Mouse (Mus musculus): ENCODE data around the gene Acot10. TPM values are rescaled to one million over a fixed set of nuclear protein-coding genes. Genes with fewer than 3 reads are reported as not detected.
"Not testable (repeated sequence)": the region's sequence is repeated elsewhere in the genome, so short reads cannot be mapped to it uniquely, and the experiment has no call there.

The Acot10 gene
- under 1 TPM in 2 of 26 experiments, not detected in 24; 0.41 to 0.55 TPM for total RNA-seq (2018; cell fraction: chromatin; rRNA removed)
- under 1 TPM in 10 of 26 experiments, not detected in 16; 0.08 to 0.19 (median 0.10) TPM for total RNA-seq (2018; cell fraction: cytosol; rRNA removed)
- total RNA-seq (2018; cell fraction: nucleus; rRNA removed): under 1 TPM in 2 of 26 experiments, not detected in 24; 0.36 to 0.44 TPM
- 0.16 to 0.28 TPM in 2 of 3 replicates, not detected in the other for polyA plus RNA-seq (2018)

- Histone ChIP-seq H3K27ac (no peak within 1 kb of the TSS), H3K36me3 (ENCODE audit: inconsistent target) (no peaks in the 10 kb centered on the region), H3K79me2 (ENCODE audit: inconsistent target) (no peaks in the 10 kb centered on the region), H3K4me3 (ENCODE audit: inconsistent target) (no peak within 1 kb of the TSS)
- WGBS (ENCODE audit: missing documents): 89% methylated on average over 10 of the region's 10 CpGs
Measured at GRCm38 (mm10) chr15:20666650-20667049, at the start of gene Acot10. Acot10 (minus strand) TSS chr15:20666750.

DNA sequence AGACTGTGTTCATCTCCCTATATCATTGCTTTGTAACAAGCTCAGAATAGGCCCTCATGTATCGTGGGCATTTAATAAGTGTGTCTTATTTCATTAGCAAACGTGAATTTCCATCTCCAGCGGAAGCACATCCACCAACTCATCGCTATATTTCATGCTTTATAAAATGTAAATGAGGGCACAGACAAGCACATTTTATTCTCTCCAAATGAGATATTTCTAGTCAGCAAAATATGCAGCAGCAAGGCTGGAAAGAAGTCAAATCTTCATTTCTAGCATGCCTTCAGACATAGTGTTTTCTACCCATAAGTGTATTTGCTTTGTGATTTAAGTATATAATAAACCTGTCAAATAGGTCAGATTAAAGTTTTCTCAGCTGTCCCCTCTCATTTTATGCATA lies 45.3 kb upstream of the Acot10 start:
- Histone ChIP-seq H3K36me3 (ENCODE audit: inconsistent target) (no peaks in the 10 kb centered on the region), H3K27ac (no peak overlapping the region), H3K79me2 (ENCODE audit: inconsistent target) (no peaks in the 10 kb centered on the region), H3K4me3 (ENCODE audit: inconsistent target) (no peak overlapping the region)
- WGBS (ENCODE audit: missing documents): 86% methylated on average over 4 of the region's 4 CpGs

DNA sequence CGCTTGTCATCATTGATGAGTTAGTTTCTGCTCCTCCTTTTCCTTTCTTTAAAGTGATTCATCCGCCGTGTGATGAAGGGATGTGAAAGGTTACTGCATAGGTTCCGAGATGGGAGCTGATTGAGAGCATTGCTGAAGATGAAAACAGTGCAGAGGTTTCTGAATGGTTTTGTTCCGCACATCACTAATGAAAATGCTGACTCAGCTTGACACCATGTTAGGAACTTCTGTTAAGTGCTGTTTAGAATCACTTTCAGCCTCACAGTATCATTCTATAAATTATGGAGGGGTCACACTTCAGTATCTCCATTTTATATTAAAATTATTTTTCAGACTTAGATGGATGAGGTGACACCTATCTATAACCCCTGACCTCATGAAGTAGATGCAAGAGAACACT lies 29.7 kb upstream of the Acot10 start:
- Histone ChIP-seq H3K4me3 (ENCODE audit: inconsistent target) (no peak overlapping the region), H3K79me2 (ENCODE audit: inconsistent target) (no peaks in the 10 kb centered on the region), H3K27ac (no peak overlapping the region), H3K36me3 (ENCODE audit: inconsistent target) (no peaks in the 10 kb centered on the region)
- 83% methylated on average over 5 of the region's 5 CpGs for WGBS (ENCODE audit: missing documents)

- Histone ChIP-seq H3K4me3 (ENCODE audit: inconsistent target) (no peak overlapping the region), H3K79me2 (ENCODE audit: inconsistent target) (no peaks in the 10 kb centered on the region), H3K36me3 (ENCODE audit: inconsistent target) (no peaks in the 10 kb centered on the region), H3K27ac (no peak overlapping the region)
- WGBS (ENCODE audit: missing documents): 70% methylated on average over 5 of the region's 5 CpGs
Measured at GRCm38 (mm10) chr15:20684200-20684599, 17.6 kb upstream of the Acot10 start.

GRCm38 (mm10) chr15:20682719-20683118 lies 16.2 kb upstream of the Acot10 start:
- Histone ChIP-seq H3K79me2 (ENCODE audit: inconsistent target) (no peaks in the 10 kb centered on the region), H3K4me3 (ENCODE audit: inconsistent target) (no peak overlapping the region), H3K27ac (no peak overlapping the region), H3K36me3 (ENCODE audit: inconsistent target) (no peaks in the 10 kb centered on the region)
- WGBS (ENCODE audit: missing documents): 79% methylated on average over 2 of the region's 2 CpGs

DNA sequence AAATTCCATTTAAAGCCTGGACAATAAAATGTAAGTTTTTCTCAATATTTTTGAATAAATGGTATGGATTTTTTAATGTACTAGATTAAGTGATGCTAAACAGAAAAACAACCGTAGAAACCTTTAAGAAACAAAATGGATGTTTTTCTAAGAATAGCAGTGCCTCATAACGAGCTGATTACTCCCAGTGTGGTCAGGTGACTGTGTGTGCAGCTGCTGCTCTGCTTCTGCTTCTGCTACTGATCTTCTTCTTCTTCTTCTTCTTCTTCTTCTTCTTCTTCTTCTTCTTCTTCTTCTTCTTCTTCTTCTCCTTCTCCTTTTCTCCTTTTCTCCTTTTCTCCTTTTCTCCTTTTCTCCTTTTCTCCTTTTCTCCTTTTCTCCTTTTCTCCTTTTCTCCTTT lies 3.0 kb upstream of the Acot10 start:
- H3K79me2 ChIP-seq (ENCODE audit: inconsistent target); H3K27ac ChIP-seq; H3K36me3 ChIP-seq (ENCODE audit: inconsistent target); H3K4me3 ChIP-seq (ENCODE audit: inconsistent target): not testable (repeated sequence)
- 63% methylated on average over 2 of the region's 2 CpGs for WGBS (ENCODE audit: missing documents)

GRCm38 (mm10) chr15:20667989-20668388 lies 1.4 kb upstream of the Acot10 start:
- no peaks in the 10 kb centered on the region for H3K36me3 ChIP-seq (ENCODE audit: inconsistent target)
- no peaks in the 10 kb centered on the region for H3K79me2 ChIP-seq (ENCODE audit: inconsistent target)
- no peak overlapping the region for H3K27ac ChIP-seq
- H3K4me3 ChIP-seq (ENCODE audit: inconsistent target): no peak overlapping the region
- WGBS (ENCODE audit: missing documents): 57% methylated on average over 1 of the region's 1 CpGs

DNA sequence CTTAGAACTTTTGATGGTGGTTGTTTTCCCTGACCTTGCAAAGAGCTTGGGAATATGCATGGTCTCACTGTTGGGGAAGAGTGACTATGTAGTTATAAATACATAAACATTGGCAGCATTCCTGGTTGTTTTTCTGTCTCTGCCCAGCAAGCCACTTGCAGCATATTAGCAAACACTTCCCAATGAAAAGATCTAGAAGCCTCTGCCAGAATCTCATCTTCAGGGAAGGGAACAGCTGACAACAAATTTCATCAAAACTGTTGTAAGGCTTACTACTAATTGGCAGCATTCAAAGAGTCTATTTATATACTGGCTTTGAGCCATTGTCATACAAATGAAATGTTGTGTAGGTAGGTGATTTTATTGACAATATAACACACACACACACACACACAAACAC lies 800 bp upstream of the Acot10 start:
- H3K79me2 ChIP-seq (ENCODE audit: inconsistent target): no peaks in the 10 kb centered on the region
- H3K4me3 ChIP-seq (ENCODE audit: inconsistent target): no peak overlapping the region
- no peaks in the 10 kb centered on the region for H3K36me3 ChIP-seq (ENCODE audit: inconsistent target)
- no peak overlapping the region for H3K27ac ChIP-seq

DNA sequence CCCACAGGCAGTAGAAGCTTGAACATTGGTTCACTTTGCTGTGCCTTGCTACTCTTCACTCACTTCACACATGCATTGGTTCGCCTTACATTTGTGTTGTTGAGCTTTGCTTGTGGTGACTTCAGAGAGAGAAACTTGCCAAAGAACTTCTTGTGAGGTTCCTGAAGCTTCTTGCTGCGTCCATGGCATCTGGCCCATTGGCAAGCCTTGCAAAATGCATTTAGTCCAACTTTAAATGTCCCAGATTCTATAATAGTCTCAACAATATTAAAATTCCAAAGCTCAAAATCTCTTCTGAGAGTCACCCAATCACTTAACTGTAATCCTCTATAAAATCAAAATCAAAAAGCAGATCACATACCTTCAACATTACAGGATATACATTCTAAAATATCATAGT lies 6.3 kb downstream of the Acot10 start:
- Histone ChIP-seq H3K27ac (no peak overlapping the region), H3K79me2 (ENCODE audit: inconsistent target) (no peaks in the 10 kb centered on the region), H3K4me3 (ENCODE audit: inconsistent target) (no peak overlapping the region), H3K36me3 (ENCODE audit: inconsistent target) (no peaks in the 10 kb centered on the region)
- WGBS (ENCODE audit: missing documents): 41% methylated on average over 2 of the region's 2 CpGs

DNA sequence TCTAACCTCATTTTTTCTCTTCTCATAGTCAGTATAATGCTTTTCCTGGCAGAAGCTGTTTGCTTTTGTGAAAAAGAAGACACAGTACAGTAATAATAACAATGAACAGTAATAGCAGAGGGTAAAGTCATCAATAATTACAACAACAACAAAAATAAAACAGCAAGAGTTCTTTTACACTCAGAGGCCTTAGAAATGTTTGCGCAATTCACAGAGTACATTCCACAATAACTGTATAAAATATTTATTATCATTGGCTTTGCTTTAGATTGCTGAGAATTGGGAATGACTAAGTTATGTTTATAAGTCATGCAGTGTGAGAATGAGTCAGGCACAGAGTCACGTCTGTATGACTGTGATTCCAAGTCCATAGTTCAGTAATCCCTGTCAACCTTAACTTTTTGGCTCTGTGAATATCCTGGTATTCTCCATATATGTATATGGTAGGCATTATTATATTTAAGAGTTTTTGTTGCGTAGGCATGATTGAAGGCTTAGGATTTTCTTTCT lies 23.6 kb downstream of the Acot10 start:
- no peak overlapping the region for H3K27ac ChIP-seq
- WGBS (ENCODE audit: missing documents): 82% methylated on average over 3 of the region's 3 CpGs
- no peaks in the 10 kb centered on the region for H3K36me3 ChIP-seq (ENCODE audit: inconsistent target)
- no peak overlapping the region for H3K4me3 ChIP-seq (ENCODE audit: inconsistent target)
- H3K79me2 ChIP-seq (ENCODE audit: inconsistent target): no peaks in the 10 kb centered on the region

DNA sequence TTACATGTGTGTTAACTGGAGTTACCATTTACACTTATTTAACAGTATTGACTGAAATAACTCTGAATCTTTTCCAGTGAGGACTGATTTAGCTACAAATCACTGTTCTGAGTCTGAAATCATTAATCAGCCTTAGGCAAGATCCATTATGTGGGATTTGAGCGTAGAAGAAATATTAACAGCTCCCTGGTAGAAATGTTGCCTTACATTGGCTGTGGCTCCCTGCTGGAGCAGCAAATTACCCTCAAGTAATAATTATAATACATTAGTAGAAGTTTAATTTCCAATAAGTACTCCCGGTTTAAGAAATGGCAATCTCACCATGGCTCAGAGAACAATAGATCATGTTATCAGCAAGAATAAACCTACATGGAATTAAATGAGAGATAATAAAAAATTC lies 27.4 kb downstream of the Acot10 start:
- no peak overlapping the region for H3K4me3 ChIP-seq (ENCODE audit: inconsistent target)
- H3K79me2 ChIP-seq (ENCODE audit: inconsistent target): no peaks in the 10 kb centered on the region
- WGBS (ENCODE audit: missing documents): 85% methylated on average over 2 of the region's 2 CpGs
- H3K27ac ChIP-seq: no peak overlapping the region
- H3K36me3 ChIP-seq (ENCODE audit: inconsistent target): no peaks in the 10 kb centered on the region

- Histone ChIP-seq H3K79me2 (ENCODE audit: inconsistent target) (no peaks in the 10 kb centered on the region), H3K36me3 (ENCODE audit: inconsistent target) (no peaks in the 10 kb centered on the region), H3K27ac (no peak overlapping the region), H3K4me3 (ENCODE audit: inconsistent target) (no peak overlapping the region)
- 80% methylated on average over 1 of the region's 2 CpGs for WGBS (ENCODE audit: missing documents)
Measured at GRCm38 (mm10) chr15:20634593-20634992, 32.0 kb downstream of the Acot10 start.

Other genes with a start within 250 kb of the Acot10 start
- gene Cdh12, start 217.5 kb downstream of the Acot10 start, polyA plus RNA-seq (2018): not detected in 3 replicates